Mouse (Mus musculus) bone marrow, adult 2 months (tissue): Measurements from ENCODE around the gene Csnk2b. TPM values are rescaled to one million over a fixed set of nuclear protein-coding genes. Genes with fewer than 3 reads are reported as not detected.

Source experiments
- H3K27ac ChIP-seq: fragments of 200-500 bp; 2 replicates; pipeline ENCODE4 v1.5.1; 2012; ENCODE audit warnings: low read depth, mild to moderate bottlenecking, control low read depth, inconsistent platforms, low read length; ENCODE audit not compliant: control insufficient read depth, poor library complexity, insufficient read depth
- H3K4me1 ChIP-seq: fragments of 200-500 bp; 2 replicates; pipeline ENCODE4 v1.6.1; 2011; ENCODE audit warnings: low read length; ENCODE audit not compliant: control insufficient read depth, insufficient read depth
- H3K4me3 ChIP-seq: fragments of 200-500 bp; replicated peaks from 2 replicates; pipeline ENCODE3; 2011; ENCODE audit warnings: mild to moderate bottlenecking, low read depth, low read length, control low read depth; ENCODE audit not compliant: control insufficient read depth
- CTCF ChIP-seq: fragments of 200-500 bp; IDR thresholded peaks from 2 replicates; pipeline ENCODE4 v1.5.1; 2011; ENCODE audit warnings: low read length, control low read depth; ENCODE audit not compliant: control insufficient read depth, insufficient read depth
- POLR2A ChIP-seq: fragments of 200-500 bp; IDR thresholded peaks from 2 replicates; pipeline ENCODE4 v1.6.1; 2011; ENCODE audit warnings: low read depth, mild to moderate bottlenecking, control low read depth, low read length, borderline replicate concordance; ENCODE audit not compliant: control insufficient read depth
- WGBS: fragments of 180-500 bp; shearing (Covaris S2); methylation state at CpG from one replicate; pipeline ENCODE4 v1.1.7; 2018; 5-methylcytosine and 5-hydroxymethylcytosine counted together
- polyA plus RNA-seq: library from polyadenylated mRNA; stranded (reverse); fragments of >200 nt; gene quantifications from 2 replicates; pipeline ENCODE4 v1.2.4, GENCODE M21; 2011; ENCODE audit warnings: low replicate concordance; ENCODE audit not compliant: missing spikeins, insufficient read depth, insufficient read length

Csnk2b gene
- polyA plus RNA-seq, 1 experiment, result 166 TPM

GRCm38 (mm10) chr17:35146139-35146538 lies 24.3 kb upstream of the Csnk2b start:
- TF ChIP-seq CTCF, result no peak
- TF ChIP-seq POLR2A, result no peak
- Histone ChIP-seq H3K27ac (no peak overlapping the region), H3K4me3 (no peak overlapping the region), H3K4me1 (no peaks in the 10 kb centered on the region)
- 90% methylated on average over 5 of the region's 5 CpGs for WGBS

- H3K4me3 ChIP-seq, result no peak overlapping the region
- TF ChIP-seq POLR2A (no peak), CTCF (no peak)
- WGBS, result 88% methylated on average over 6 of the region's 6 CpGs
- H3K4me1 ChIP-seq, result no peaks in the 10 kb centered on the region
- no peak overlapping the region for H3K27ac ChIP-seq
Observed at GRCm38 (mm10) chr17:35141971-35142370, 20.1 kb upstream of the Csnk2b start.

GRCm38 (mm10) chr17:35140490-35140996 lies 18.7 kb upstream of the Csnk2b start:
- WGBS, result 90% methylated on average over 16 of the region's 16 CpGs
- Histone ChIP-seq H3K4me1 (no peaks in the 10 kb centered on the region; the same call in 1 of the 2 replicates), H3K4me3 (no peak overlapping the region), H3K27ac (no peak overlapping the region)
- no peak for TF ChIP-seq CTCF
- no peak for TF ChIP-seq POLR2A

GRCm38 (mm10) chr17:35139269-35139668 lies 17.4 kb upstream of the Csnk2b start:
- no peak overlapping the region for H3K4me3 ChIP-seq
- 87% methylated on average over 3 of the region's 3 CpGs for WGBS
- H3K4me1 ChIP-seq, result no peaks in the 10 kb centered on the region; the same call in 1 of the 2 replicates
- no peak for TF ChIP-seq POLR2A
- no peak for TF ChIP-seq CTCF
- no peak overlapping the region for H3K27ac ChIP-seq

GRCm38 (mm10) chr17:35135591-35136320 lies 13.9 kb upstream of the Csnk2b start:
- no peaks in the 10 kb centered on the region; the same call in 1 of the 2 replicates for H3K4me1 ChIP-seq
- TF ChIP-seq POLR2A, result no peak
- TF ChIP-seq CTCF, result no peak
- under 1% methylated on average over 43 of the region's 43 CpGs for WGBS
- peak overlapping the region; percentile 96 for H3K27ac ChIP-seq
- H3K4me3 ChIP-seq, result peak overlapping the region; percentile 97

GRCm38 (mm10) chr17:35134801-35135590 lies 13.1 kb upstream of the Csnk2b start, which contains the start of gene Bag6:
TSS of gene Bag6 (plus strand) at chr17:35135178.
- Histone ChIP-seq H3K4me1 (no peaks in the 10 kb centered on the region; the same call in 1 of the 2 replicates), H3K27ac (peak within 1 kb of the TSS; percentile 96), H3K4me3 (peak within 1 kb of the TSS; percentile 97)
- TF ChIP-seq CTCF (no peak), POLR2A (peak; percentile 21; the same call in 1 of the 2 replicates)
- WGBS, result under 1% methylated on average over 66 of the region's 66 CpGs

- Histone ChIP-seq H3K4me1 (no peaks in the 10 kb centered on the region; the same call in 1 of the 2 replicates), H3K4me3 (no peak overlapping the region), H3K27ac (no peak overlapping the region)
- WGBS, result 90% methylated on average over 7 of the region's 7 CpGs
- TF ChIP-seq POLR2A, result no peak
- no peak for TF ChIP-seq CTCF
Observed at GRCm38 (mm10) chr17:35133517-35133916, 11.7 kb upstream of the Csnk2b start.

- H3K4me1 ChIP-seq, result no peaks in the 10 kb centered on the region; the same call in 1 of the 2 replicates
- no peak overlapping the region for H3K27ac ChIP-seq
- WGBS, result 86% methylated on average over 3 of the region's 3 CpGs
- no peak overlapping the region for H3K4me3 ChIP-seq
- no peak for TF ChIP-seq POLR2A
- TF ChIP-seq CTCF, result no peak
Observed at GRCm38 (mm10) chr17:35132174-35132560, 10.3 kb upstream of the Csnk2b start.
